Mouse (Mus musculus): Measurements from ENCODE around the gene Osbpl9. TPM values are rescaled to one million over a fixed set of nuclear protein-coding genes. Genes with fewer than 3 reads are reported as not detected.

Osbpl9 gene
- total and polyA plus RNA-seq, 3 experiments = 55.5 to 73.5 (median 59.2) TPM

DNA sequence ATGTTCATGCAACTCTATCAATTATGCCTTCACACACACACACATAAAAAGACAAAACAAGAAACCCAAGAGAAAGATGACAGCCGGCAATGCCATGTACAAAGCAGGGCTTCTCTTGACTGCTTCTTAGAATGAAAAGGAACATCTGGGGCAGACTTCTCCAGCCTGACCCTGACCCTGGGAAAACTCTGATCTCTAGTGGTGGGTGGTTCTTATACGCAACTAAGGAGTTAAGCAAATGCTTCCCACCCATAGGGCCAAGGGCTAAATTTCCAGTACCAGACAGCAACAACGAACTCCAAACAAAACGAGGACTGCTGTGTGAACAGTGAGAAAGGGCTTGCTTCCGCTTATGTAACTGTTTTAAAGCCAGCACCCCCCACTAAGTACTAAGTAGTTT is 122.0 kb downstream of the Osbpl9 start:
- Histone ChIP-seq H3K9ac (ENCODE audit: insufficient read depth, low read depth) (no peak overlapping the region), H3K36me3 (replicated peaks in 1 of 2; ENCODE audit: control insufficient read depth in 1 of 2, insufficient read depth in 1 of 2, low read length in 1 of 2) (peaks cover 51 to 67% of the 10 kb centered on the region in 2 experiments), H3K79me2 (replicated peaks; ENCODE audit: control insufficient read depth, extremely low read depth, insufficient read depth, poor library complexity, severe bottlenecking) (no peaks in the 10 kb centered on the region), H3K27me3 (replicated peaks) (no peaks in the 10 kb centered on the region), H3K27ac (ENCODE audit: insufficient read depth, low read depth) (no peak overlapping the region), H3K4me2 (ENCODE audit: insufficient read depth, low read depth, poor library complexity, severe bottlenecking) (no peak overlapping the region), H3K9me3 (replicated peaks; ENCODE audit: low read length) (no peaks in the 10 kb centered on the region), H3K4me3 (replicated peaks in 1 of 3; ENCODE audit: low read depth in 2 of 3, low read length in 2 of 3, poor library complexity in 1 of 3) (no peak overlapping the region), H3K4me1 (ENCODE audit: control insufficient read depth in 1 of 2, insufficient read depth in 2 of 2) (peaks cover 4 to 13% of the 10 kb centered on the region in 2 experiments; a peak in 3 of 4 replicates)
- in situ Hi-C loops (cut with MboI; ENCODE audit: low pct_ligation_motif_present, low pct_unique_long_range_greater_than_20kb, low sequenced_read_pairs) = no loop called here
- TF ChIP-seq SIN3A (IDR thresholded peaks at IDR 0.05; ENCODE audit: low read length) (no peak), PAX5 (IDR thresholded peaks at IDR 0.05; ENCODE audit: low read length) (no peak)
- dilution Hi-C loops (cut with MboI; ENCODE audit: extremely low pct_ligation_motif_present, extremely low pct_unique_long_range_greater_than_20kb, low sequenced_read_pairs) = no loop called here
- no peak for DNase-seq (ENCODE audit: extremely low read depth)

GRCm38 (mm10) chr4:109079676-109080075 is 122.4 kb downstream of the Osbpl9 start:
- H3K79me2 ChIP-seq (replicated peaks; ENCODE audit: control insufficient read depth, extremely low read depth, insufficient read depth, poor library complexity, severe bottlenecking) = no peaks in the 10 kb centered on the region
- H3K4me3 ChIP-seq (replicated peaks in 1 of 3; ENCODE audit: low read depth in 2 of 3, low read length in 2 of 3, poor library complexity in 1 of 3) = no peak overlapping the region
- peaks cover 4 to 13% of the 10 kb centered on the region in 2 experiments; a peak in 3 of 4 replicates for H3K4me1 ChIP-seq (ENCODE audit: control insufficient read depth in 1 of 2, insufficient read depth in 2 of 2)
- TF ChIP-seq KAT2A (IDR thresholded peaks at IDR 0.05; ENCODE audit: insufficient replicate concordance, low read length) (no peak), RCOR1 (conservative IDR thresholded peaks at IDR 0.05; ENCODE audit: low read depth, low read length) (no peak), MAFK (IDR thresholded peaks at IDR 0.05; ENCODE audit: insufficient replicate concordance, low read length) (no peak)
- H3K36me3 ChIP-seq (replicated peaks in 1 of 2; ENCODE audit: control insufficient read depth in 1 of 2, insufficient read depth in 1 of 2, low read length in 1 of 2) = peaks cover 51 to 71% of the 10 kb centered on the region in 2 experiments
- DNase-seq (ENCODE audit: extremely low read depth) = no peak
- no peak overlapping the region for H3K9ac ChIP-seq (ENCODE audit: insufficient read depth, low read depth)
- no peak overlapping the region for H3K27ac ChIP-seq (ENCODE audit: insufficient read depth, low read depth)
- in situ Hi-C loops (cut with MboI; ENCODE audit: low pct_ligation_motif_present, low pct_unique_long_range_greater_than_20kb, low sequenced_read_pairs) = no loop called here
- dilution Hi-C loops (cut with MboI; ENCODE audit: extremely low pct_ligation_motif_present, extremely low pct_unique_long_range_greater_than_20kb, low sequenced_read_pairs) = no loop called here
- no peaks in the 10 kb centered on the region for H3K9me3 ChIP-seq (replicated peaks; ENCODE audit: low read length)
- H3K4me2 ChIP-seq (ENCODE audit: insufficient read depth, low read depth, poor library complexity, severe bottlenecking) = no peak overlapping the region
- no peaks in the 10 kb centered on the region for H3K27me3 ChIP-seq (replicated peaks)

DNA sequence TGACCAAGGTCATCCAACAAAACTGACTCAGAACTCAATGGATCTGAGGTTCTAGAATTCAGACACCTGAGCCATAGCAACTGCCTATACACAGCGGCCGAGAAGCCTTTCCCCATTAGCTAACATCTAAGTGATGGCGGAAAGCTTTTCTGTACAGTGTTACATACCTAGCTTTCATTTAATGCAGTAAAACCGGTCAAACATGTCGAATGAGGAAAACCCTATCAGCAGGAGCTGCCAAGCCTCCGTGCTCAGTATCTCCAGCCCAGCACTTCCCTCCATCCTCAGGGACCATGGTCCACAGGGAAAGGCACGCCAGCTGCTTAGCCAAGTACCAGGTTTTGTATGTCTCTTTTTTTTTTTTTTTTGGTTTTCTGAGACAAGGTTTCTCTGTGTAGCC is 123.1 kb downstream of the Osbpl9 start:
- H3K4me3 ChIP-seq (replicated peaks in 1 of 3; ENCODE audit: low read depth in 2 of 3, low read length in 2 of 3, poor library complexity in 1 of 3) = no peak overlapping the region
- H3K27me3 ChIP-seq (replicated peaks) = no peaks in the 10 kb centered on the region
- peaks cover 47 to 71% of the 10 kb centered on the region in 2 experiments for H3K36me3 ChIP-seq (replicated peaks in 1 of 2; ENCODE audit: control insufficient read depth in 1 of 2, insufficient read depth in 1 of 2, low read length in 1 of 2)
- TF ChIP-seq USF1 (IDR thresholded peaks at IDR 0.05; ENCODE audit: low read depth, low read length) = no peak
- TF ChIP-seq RAD21 (IDR thresholded peaks at IDR 0.05; ENCODE audit: low read depth, low read length) = no peak
- TF ChIP-seq ZMIZ1 (IDR thresholded peaks at IDR 0.05; ENCODE audit: low read depth, low read length) = no peak
- no peak for TF ChIP-seq ELF1 (IDR thresholded peaks at IDR 0.05; ENCODE audit: low read depth, low read length)
- H3K79me2 ChIP-seq (replicated peaks; ENCODE audit: control insufficient read depth, extremely low read depth, insufficient read depth, poor library complexity, severe bottlenecking) = no peaks in the 10 kb centered on the region
- no peak for DNase-seq (ENCODE audit: extremely low read depth)
- in situ Hi-C loops (cut with MboI; ENCODE audit: low pct_ligation_motif_present, low pct_unique_long_range_greater_than_20kb, low sequenced_read_pairs) (no loop called here), dilution Hi-C loops (cut with MboI; ENCODE audit: extremely low pct_ligation_motif_present, extremely low pct_unique_long_range_greater_than_20kb, low sequenced_read_pairs) (no loop called here)
- H3K27ac ChIP-seq (ENCODE audit: insufficient read depth, low read depth) = no peak overlapping the region
- H3K4me2 ChIP-seq (ENCODE audit: insufficient read depth, low read depth, poor library complexity, severe bottlenecking) = no peak overlapping the region
- peaks cover 4 to 13% of the 10 kb centered on the region in 2 experiments; a peak in 3 of 4 replicates for H3K4me1 ChIP-seq (ENCODE audit: control insufficient read depth in 1 of 2, insufficient read depth in 2 of 2)
- H3K9me3 ChIP-seq (replicated peaks; ENCODE audit: low read length) = no peaks in the 10 kb centered on the region
- H3K9ac ChIP-seq (ENCODE audit: insufficient read depth, low read depth) = no peak overlapping the region

All from CH12.LX (cell line).